Mouse (Mus musculus) hindbrain, embryonic 13.5 days (tissue): ENCODE measurements around the gene Trim61. TPM values are rescaled to one million over a fixed set of nuclear protein-coding genes. Genes with fewer than 3 reads are reported as not detected.

ENCODE experiments used
- polyA plus RNA-seq: library from polyadenylated mRNA; unstranded; fragments of >200 nt; fragmentation: Nextera tagmentation; extraction: Ambion mirVana; gene quantifications from 2 replicates; pipeline ENCODE4 v1.2.1, GENCODE M21; 2015

Trim61 gene
- polyA plus RNA-seq, 1 experiment from 2014 or later, result not detected

Other genes starting within 250 kb of the Trim61 start
- 18.8 and 23.3 TPM in 2 replicates for gene Klhl2, start 168.5 kb downstream of the Trim61 start, polyA plus RNA-seq
- 24.4 and 28.3 TPM in 2 replicates for gene Tmem192, start 71.3 kb downstream of the Trim61 start, polyA plus RNA-seq
- 0.08 TPM in 1 of 2 replicates, not detected in the other for gene Trim75, start 30.7 kb downstream of the Trim61 start, polyA plus RNA-seq
- gene Trim60, start 61 bp upstream of the Trim61 start, polyA plus RNA-seq, result not detected in 2 replicates
- gene Apela, start 18.8 kb upstream of the Trim61 start, polyA plus RNA-seq, result 1.2 and 2.4 TPM in 2 replicates
- gene Gm10663, start 56.5 kb upstream of the Trim61 start, polyA plus RNA-seq, result not detected in 2 replicates
- gene BC030870, start 111.0 kb upstream of the Trim61 start, polyA plus RNA-seq, result not detected in 2 replicates